11 mouse cellular contexts compared by ENCODE assay signal in genomic region chr12:79383583-79383982, GRCm38 (mm10).
DNase-seq lines count a peak whose midpoint lies in the region; ATAC-seq lines count a peak whose summit lies in the region.
"Had no signal": no experiment of that assay in that cellular context is flagged by ENCODE, and none has a peak within 500 bp of the region (broad histone marks: within the 10 kb centered on the region; RNA-seq: fewer than 3 reads in every experiment).

No protein-coding gene starts in this region.

- H3K4me1 ChIP-seq in embryonic facial prominence, embryonic 14.5 days (ENCODE audit: control insufficient read depth, insufficient read depth, low read length), result peaks cover 44% of the 10 kb centered on the region
- H3K4me1 ChIP-seq in hindbrain, embryonic 10.5 days (replicated peaks), result peaks cover 17% of the 10 kb centered on the region
- H3K4me1 ChIP-seq: neural tube, embryonic 12.5 days had no signal

- no peaks in the 10 kb centered on the region for H3K36me3 ChIP-seq in embryonic facial prominence, embryonic 14.5 days (ENCODE audit: control insufficient read depth, insufficient read depth, low read length)
- H3K36me3 ChIP-seq in hindbrain, embryonic 10.5 days, result no peaks in the 10 kb centered on the region
- H3K36me3 ChIP-seq: neural tube, embryonic 12.5 days had no signal

- no peaks in the 10 kb centered on the region for H3K27me3 ChIP-seq in embryonic facial prominence, embryonic 14.5 days (replicated peaks; ENCODE audit: control insufficient read depth, insufficient read depth, low read length)
- no peaks in the 10 kb centered on the region for H3K27me3 ChIP-seq in hindbrain, embryonic 10.5 days (ENCODE audit: insufficient read depth, poor library complexity, severe bottlenecking)
- H3K27me3 ChIP-seq: neural tube, embryonic 12.5 days had no signal

- no peak overlapping the region for H3K4me3 ChIP-seq in embryonic facial prominence, embryonic 14.5 days (ENCODE audit: low read depth, low read length)
- H3K4me3 ChIP-seq in hindbrain, embryonic 10.5 days, result no peak overlapping the region
- H3K4me3 ChIP-seq: neural tube, embryonic 12.5 days had no signal

- no peak overlapping the region for H3K9ac ChIP-seq in embryonic facial prominence, embryonic 14.5 days (ENCODE audit: low read depth, low read length)
- H3K9ac ChIP-seq: neural tube, embryonic 12.5 days had no signal

- 29% methylated on average over 3 of the region's 3 CpGs for WGBS in embryonic facial prominence, embryonic 14.5 days
- WGBS in hindbrain, embryonic 10.5 days, result 50% methylated on average over 3 of the region's 3 CpGs

- peak; percentile 28 to 30 for DNase-seq in cerebellum, postnatal 10 days
- no peak for DNase-seq in cerebellum, adult 9-10 months
- peak; percentile 95 for DNase-seq in 3T3-L1 (ENCODE audit: low read depth, low spot score)
- DNase-seq in embryonic facial prominence, embryonic 14.5 days (ENCODE audit: low spot score), result peak; percentile 65
- DNase-seq in lung, postnatal 25 days (ENCODE audit: low spot score), result peak; percentile 23
- DNase-seq in c-Kit-positive CD71-positive TER-119-positive erythroid progenitor cells, embryonic 14.5 days (ENCODE audit: low spot score), result no peak
- no peak for DNase-seq in hindbrain, embryonic 10.5 days (ENCODE audit: low spot score)
- DNase-seq in right cerebral cortex, adult 18-20 months, result no peak
- DNase-seq: kidney, adult 18-20 months; layer of hippocampus, postnatal 36 days had no signal

- no peaks in the 10 kb centered on the region for H3K9me3 ChIP-seq in embryonic facial prominence, embryonic 14.5 days (ENCODE audit: control insufficient read depth, low read length)
- no peaks in the 10 kb centered on the region for H3K9me3 ChIP-seq in hindbrain, embryonic 10.5 days
- H3K9me3 ChIP-seq: neural tube, embryonic 12.5 days had no signal

- H3K4me2 ChIP-seq in embryonic facial prominence, embryonic 14.5 days (ENCODE audit: low read depth, low read length), result no peak overlapping the region
- H3K4me2 ChIP-seq: neural tube, embryonic 12.5 days had no signal

- ATAC-seq in embryonic facial prominence, embryonic 14.5 days (ENCODE audit: low read depth), result no peak

- peak overlapping the region; percentile 72 for H3K27ac ChIP-seq in embryonic facial prominence, embryonic 14.5 days (replicated peaks; ENCODE audit: low read depth, low read length)
- no peak overlapping the region for H3K27ac ChIP-seq in hindbrain, embryonic 10.5 days
- H3K27ac ChIP-seq: neural tube, embryonic 12.5 days had no signal

Comparison
In these comparisons a context has a peak if more than half of its experiments do, and no peak if none do; other contexts are left out.
1. DNase-seq: peak in cerebellum, postnatal 10 days (2 of 2), 3T3-L1 (single experiment), embryonic facial prominence, embryonic 14.5 days (single experiment) and lung, postnatal 25 days (single experiment); none in cerebellum, adult 9-10 months (single experiment), c-Kit-positive CD71-positive TER-119-positive erythroid progenitor cells, embryonic 14.5 days (single experiment), hindbrain, embryonic 10.5 days (single experiment) and right cerebral cortex, adult 18-20 months (single experiment).